Mouse (Mus musculus) ES-Bruce4 (cell line): Measurements from ENCODE around the gene Gm4869.

ENCODE experiments used
- CTCF ChIP-seq: IDR thresholded peaks from one replicate; pipeline ENCODE4 v1.8.1; 2011; ENCODE audit warnings: low read depth, low read length
- POLR2A ChIP-seq: IDR thresholded peaks from one replicate; pipeline ENCODE4 v1.8.1; 2011; ENCODE audit warnings: low read length; ENCODE audit not compliant: insufficient read depth

DNA sequence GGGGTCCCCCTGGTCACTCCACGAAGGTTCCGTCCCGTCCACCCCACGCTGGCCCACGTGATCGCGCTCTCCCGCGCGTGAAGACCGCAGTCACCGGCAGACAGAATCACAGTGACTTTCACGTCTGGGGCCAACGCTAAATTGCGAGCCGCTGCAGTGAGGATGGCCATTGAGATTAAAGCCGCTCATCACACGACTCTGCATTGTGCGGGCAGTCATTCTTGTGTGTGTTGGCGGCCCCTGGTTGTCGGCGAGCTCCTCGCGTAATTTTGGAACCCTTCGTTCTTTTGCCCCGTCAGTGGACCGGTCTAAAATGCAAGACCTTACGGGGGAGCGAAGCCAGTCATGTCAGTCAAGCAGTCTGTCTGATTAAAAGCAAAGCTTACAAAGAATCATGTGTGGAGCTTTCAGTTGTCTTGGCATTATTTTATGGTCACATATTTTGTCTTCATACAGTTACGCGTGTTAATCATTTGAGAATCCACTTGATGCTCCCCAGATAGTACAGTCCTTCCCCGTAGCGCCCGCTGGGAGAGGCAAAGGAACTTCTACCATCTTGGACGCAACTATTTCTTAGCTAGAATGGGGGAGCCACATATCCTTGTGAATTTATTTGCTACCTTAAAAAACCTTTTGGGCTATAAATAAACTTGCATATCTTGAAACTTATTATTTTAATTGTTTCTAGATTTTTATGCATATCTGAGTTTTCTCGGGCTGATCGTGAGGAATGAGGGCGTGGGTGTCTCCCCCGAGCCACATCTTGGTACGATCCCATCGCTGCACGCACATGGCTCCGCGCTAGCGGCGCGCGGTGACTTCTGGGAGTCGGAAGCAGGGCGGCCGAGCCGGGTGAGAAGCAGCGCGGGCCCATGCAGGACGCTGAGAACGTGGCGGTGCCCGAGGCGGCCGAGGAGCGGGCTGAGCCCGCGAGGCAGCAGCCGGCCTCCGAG is 26.7 kb upstream of the Gm4869 start, which contains the start of gene Eif3b:
- TF ChIP-seq POLR2A (peak; percentile 91), CTCF (no peak)
